In genomic region chr11:87687246-87688225, GRCm38 (mm10) we compare ENCODE assay signal across 14 mouse cellular contexts. TPM values are rescaled to one million over a fixed set of nuclear protein-coding genes. Genes with fewer than 3 reads are reported as not detected.
DNase-seq lines count a peak whose midpoint lies in the region; ATAC-seq and TF ChIP-seq lines count a peak whose summit lies in the region.
"Had no signal": no experiment of that assay in that cellular context is flagged by ENCODE, and none has a peak within 500 bp of the region (broad histone marks: within the 10 kb centered on the region; RNA-seq: fewer than 3 reads in every experiment).

No protein-coding gene starts in this region.

- H3K27me3 ChIP-seq in intestine, postnatal 0 days (replicated peaks; ENCODE audit: control insufficient read depth, insufficient read depth, low read length), result no peaks in the 10 kb centered on the region
- H3K27me3 ChIP-seq: hindbrain, embryonic 15.5 days had no signal

- no peak for ATAC-seq in intestine, postnatal 0 days

- no peak overlapping the region for H3K4me3 ChIP-seq in intestine, postnatal 0 days (ENCODE audit: low read depth, low read length)
- H3K4me3 ChIP-seq: hindbrain, embryonic 15.5 days; left cerebral cortex, adult 2 months; limb, embryonic 12.5 days had no signal

- H3K9me3 ChIP-seq in intestine, postnatal 0 days (ENCODE audit: control insufficient read depth), result no peaks in the 10 kb centered on the region
- H3K9me3 ChIP-seq: hindbrain, embryonic 15.5 days; limb, embryonic 12.5 days had no signal

- H3K27ac ChIP-seq in intestine, postnatal 0 days (ENCODE audit: low read depth, low read length), result peak overlapping the region; percentile 36; the same call in 1 of the 2 replicates
- H3K27ac ChIP-seq: hindbrain, embryonic 15.5 days; left cerebral cortex, adult 2 months; limb, embryonic 12.5 days; macrophage had no signal

- no peak overlapping the region for H3K9ac ChIP-seq in intestine, postnatal 0 days (ENCODE audit: low read depth, low read length)
- H3K9ac ChIP-seq: hindbrain, embryonic 15.5 days; limb, embryonic 12.5 days had no signal

- H3K4me2 ChIP-seq in intestine, postnatal 0 days (replicated peaks; ENCODE audit: low read depth), result peak overlapping the region; percentile 46
- H3K4me2 ChIP-seq: hindbrain, embryonic 15.5 days; limb, embryonic 12.5 days had no signal

- H3K4me1 ChIP-seq in intestine, postnatal 0 days (replicated peaks; ENCODE audit: control insufficient read depth, insufficient read depth, low read length), result 0 out of 2 replicates have a peak, but pooled peaks cover 20% of the 10 kb centered on the region

- no peaks in the 10 kb centered on the region for H3K36me3 ChIP-seq in intestine, postnatal 0 days (ENCODE audit: control insufficient read depth, insufficient read depth)
- H3K36me3 ChIP-seq: hindbrain, embryonic 15.5 days; limb, embryonic 12.5 days had no signal

- peak; percentile 47 for DNase-seq in layer of hippocampus, adult 9-11 months
- no peak for DNase-seq in layer of hippocampus, adult 9-10 months (ENCODE audit: low spot score)
- peak; percentile 49 to 51 for DNase-seq in right cerebral cortex, postnatal 10 days (ENCODE audit: low spot score in 2 of 2)
- DNase-seq in right cerebral cortex, postnatal 4 days, result no peak
- DNase-seq in heart, postnatal 4 days, result no peak
- no peak for DNase-seq in cerebellum, adult 9-10 months
- DNase-seq: cerebellum, adult 9-11 months; heart, adult 18-20 months; kidney, postnatal 25 days had no signal

- 35% methylated on average over 15 of the region's 15 CpGs for WGBS in intestine, postnatal 0 days

- no peak for TF ChIP-seq CTCF in intestine, postnatal 0 days (IDR thresholded peaks at IDR 0.05; ENCODE audit: low read depth)

RNA-seq across cellular contexts. Expression of gene Rnf43, which starts 25.0 kb away (rescaled TPM):
- 9.5 and 10.7 TPM in 2 replicates for polyA plus RNA-seq in intestine, postnatal 0 days (2015; fragmentation: Nextera tagmentation; extraction: Ambion mirVana)
- under 1 TPM; 0.36 to 0.95 TPM for total RNA-seq in heart, postnatal 4 days (2021)

RNA-seq across cellular contexts. Expression of gene Supt4a, which starts 49.8 kb away (rescaled TPM):
- 79.7 and 87.5 TPM in 2 replicates for polyA plus RNA-seq in intestine, postnatal 0 days (2015; fragmentation: Nextera tagmentation; extraction: Ambion mirVana)
- total RNA-seq in heart, postnatal 4 days (2021), result 10 to 100 TPM; 47.9 to 49.9 TPM

Comparison
In these comparisons a context has a peak if more than half of its experiments do, and no peak if none do; other contexts are left out.
1. DNase-seq: peak in layer of hippocampus, adult 9-11 months (single experiment) and right cerebral cortex, postnatal 10 days (2 of 2); none in layer of hippocampus, adult 9-10 months (single experiment), right cerebral cortex, postnatal 4 days (single experiment), heart, postnatal 4 days (single experiment) and cerebellum, adult 9-10 months (single experiment).